Comparison of ENCODE assay signal across 13 mouse cellular contexts in genomic region chr5:144105070-144105469, GRCm38 (mm10). TPM values are rescaled to one million over a fixed set of nuclear protein-coding genes. Genes with fewer than 3 reads are reported as not detected.
DNase-seq lines count a peak whose midpoint lies in the region; ATAC-seq and TF ChIP-seq lines count a peak whose summit lies in the region.
"Had no signal": no experiment of that assay in that cellular context is flagged by ENCODE, and none has a peak within 500 bp of the region (broad histone marks: within the 10 kb centered on the region; RNA-seq: fewer than 3 reads in every experiment).

No protein-coding gene starts in this region.

- WGBS in hindbrain, postnatal 0 days: 63% methylated on average over 9 of the region's 9 CpGs

- H3K9ac ChIP-seq in hindbrain, postnatal 0 days (replicated peaks; ENCODE audit: low read length): no peak overlapping the region
- H3K9ac ChIP-seq: forebrain, embryonic 12.5 days; neural tube, embryonic 15.5 days had no signal

- peak; percentile 51 for DNase-seq in heart, adult 8-10 months (ENCODE audit: low spot score)
- DNase-seq in kidney, postnatal 14 days: peak; percentile 34
- no peak for DNase-seq in ovary, adult 18-20 months (ENCODE audit: low spot score)
- DNase-seq in embryo, embryonic 11 days: no peak
- no peak for DNase-seq in hindbrain, postnatal 0 days (ENCODE audit: low spot score)
- DNase-seq: midbrain, embryonic 14.5 days; thymus, adult 2 months had no signal

- H3K9me3 ChIP-seq in megakaryocyte, embryonic 14.5 days: no peaks in the 10 kb centered on the region
- no peaks in the 10 kb centered on the region for H3K9me3 ChIP-seq in hindbrain, postnatal 0 days (ENCODE audit: low read length)
- H3K9me3 ChIP-seq: forebrain, embryonic 12.5 days; limb, embryonic 10.5 days; neural tube, embryonic 15.5 days had no signal

- peaks cover 4% of the 10 kb centered on the region for H3K27me3 ChIP-seq in megakaryocyte, embryonic 14.5 days (replicated peaks)
- H3K27me3 ChIP-seq in hindbrain, postnatal 0 days (ENCODE audit: insufficient read depth, low read length): no peaks in the 10 kb centered on the region
- H3K27me3 ChIP-seq: forebrain, embryonic 12.5 days; neural tube, embryonic 15.5 days had no signal

- TF ChIP-seq CTCF in hindbrain, postnatal 0 days (IDR thresholded peaks at IDR 0.05; ENCODE audit: low read depth): no peak

- ATAC-seq in megakaryocyte, adult 5-6 weeks (ENCODE audit: poor library complexity, severe bottlenecking): no peak
- peak; percentile 68 for ATAC-seq in megakaryocyte-erythroid progenitor cell, adult 5-6 weeks (replicated peaks; ENCODE audit: low FRiP score, low TSS enrichment, poor library complexity, severe bottlenecking)
- no peak for ATAC-seq in hindbrain, postnatal 0 days

- no peaks in the 10 kb centered on the region for H3K36me3 ChIP-seq in megakaryocyte, embryonic 14.5 days (replicated peaks; ENCODE audit: low read length)
- no peaks in the 10 kb centered on the region for H3K36me3 ChIP-seq in hindbrain, postnatal 0 days (ENCODE audit: insufficient read depth, low read length)
- H3K36me3 ChIP-seq: forebrain, embryonic 12.5 days; limb, embryonic 10.5 days; neural tube, embryonic 15.5 days had no signal

- H3K27ac ChIP-seq in hindbrain, postnatal 0 days: no peak overlapping the region
- H3K27ac ChIP-seq: forebrain, embryonic 12.5 days; limb, embryonic 10.5 days; neural tube, embryonic 15.5 days had no signal

- peaks cover 53% of the 10 kb centered on the region for H3K4me1 ChIP-seq in megakaryocyte, embryonic 14.5 days
- 0 out of 2 replicates have a peak, but pooled peaks cover 5% of the 10 kb centered on the region for H3K4me1 ChIP-seq in hindbrain, postnatal 0 days (ENCODE audit: insufficient read depth, low read length)

- H3K4me3 ChIP-seq in megakaryocyte, embryonic 14.5 days (replicated peaks): peak overlapping the region; percentile 68
- H3K4me3 ChIP-seq in hindbrain, postnatal 0 days (ENCODE audit: low read length): no peak overlapping the region
- H3K4me3 ChIP-seq: forebrain, embryonic 12.5 days; limb, embryonic 10.5 days; neural tube, embryonic 15.5 days had no signal

- H3K4me2 ChIP-seq in hindbrain, postnatal 0 days (ENCODE audit: low read depth, low read length): no peak overlapping the region
- H3K4me2 ChIP-seq: forebrain, embryonic 12.5 days; neural tube, embryonic 15.5 days had no signal

RNA-seq across cellular contexts. Expression of gene Lmtk2, which starts 4.8 kb away (rescaled TPM):
- 2.0 and 2.8 TPM in 2 replicates for polyA plus RNA-seq in megakaryocyte, embryonic 14.5 days (2012; ENCODE audit: insufficient read depth, low replicate concordance)
- 13.4 and 15.3 TPM in 2 replicates for total RNA-seq in megakaryocyte, adult 5-6 weeks (2015)
- total RNA-seq in megakaryocyte, adult 5-6 weeks (2017): 11.8 and 16.6 TPM in 2 replicates
- total RNA-seq in heart, adult 8-10 months (2022): 10 to 100 TPM; 31.3 to 33.3 (median 32.0) TPM
- 12.5 and 22.1 TPM in 2 replicates for total RNA-seq in megakaryocyte-erythroid progenitor cell, adult 5-6 weeks (2014; fragmentation: Nextera tagmentation)
- 9.2 and 12.2 TPM in 2 replicates for total RNA-seq in megakaryocyte-erythroid progenitor cell, adult 5-6 weeks (2017)
- total RNA-seq in hindbrain, postnatal 0 days (2014; rRNA removed): 58.8 and 73.7 TPM in 2 replicates
- polyA plus RNA-seq in hindbrain, postnatal 0 days (2015; fragmentation: Nextera tagmentation; extraction: Ambion mirVana): 6.5 and 7.1 TPM in 2 replicates

Comparison
In these comparisons a context has a peak if more than half of its experiments do, and no peak if none do; other contexts are left out.
1. DNase-seq: peak in heart, adult 8-10 months (single experiment) and kidney, postnatal 14 days (single experiment); none in ovary, adult 18-20 months (single experiment), embryo, embryonic 11 days (single experiment) and hindbrain, postnatal 0 days (single experiment).